Mouse (Mus musculus) ES-Bruce4 (cell line): ENCODE measurements at regions not wholly inside any gene's neighbourhood (a gene's known extent, or its start where the extent isn't known, plus 50 kb on each side); places are given as distances from the start of the nearest gene placed in this dataset.

ENCODE experiments used
- CTCF ChIP-seq: IDR thresholded peaks from one replicate; pipeline ENCODE4 v1.8.1; 2011; ENCODE audit warnings: low read depth, low read length
- EP300 ChIP-seq: IDR thresholded peaks from 2 replicates; pipeline ENCODE4 v1.6.1; 2011; ENCODE audit warnings: low read depth, low read length; ENCODE audit not compliant: insufficient read depth

DNA sequence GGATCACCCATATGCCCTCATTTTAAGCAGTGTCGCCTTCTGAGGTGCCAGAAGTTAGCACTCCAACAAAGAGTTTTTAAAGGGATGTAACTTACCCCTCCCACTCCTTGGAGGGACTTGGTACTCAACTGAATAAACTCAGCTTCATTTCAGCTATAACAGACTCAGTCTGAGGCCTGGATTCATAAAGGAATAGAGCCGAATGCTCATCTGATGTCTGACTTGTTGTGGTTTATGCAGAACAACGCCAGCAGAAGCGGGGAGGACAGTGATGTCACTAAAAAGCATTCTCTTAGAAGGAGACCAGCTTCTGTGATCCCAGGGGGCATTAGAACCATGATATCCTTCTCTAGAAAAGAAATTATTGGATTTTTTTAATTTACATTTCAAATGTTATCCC is 409.0 kb upstream of the Jarid2 start:
- TF ChIP-seq EP300 (no peak), CTCF (no peak)
